Mouse (Mus musculus) kidney, adult 9 months (tissue): ENCODE measurements at regions not wholly inside any gene's neighbourhood (a gene's known extent, or its start where the extent isn't known, plus 50 kb on each side); places are given as distances from the start of the nearest gene placed in this dataset.
A peak's percentile ranks its signal among the peaks of the same experiment; 100 is the strongest.

Experiments
- DNase-seq: peaks from one replicate; pipeline ENCODE4 v3.0.0; 2022

DNA sequence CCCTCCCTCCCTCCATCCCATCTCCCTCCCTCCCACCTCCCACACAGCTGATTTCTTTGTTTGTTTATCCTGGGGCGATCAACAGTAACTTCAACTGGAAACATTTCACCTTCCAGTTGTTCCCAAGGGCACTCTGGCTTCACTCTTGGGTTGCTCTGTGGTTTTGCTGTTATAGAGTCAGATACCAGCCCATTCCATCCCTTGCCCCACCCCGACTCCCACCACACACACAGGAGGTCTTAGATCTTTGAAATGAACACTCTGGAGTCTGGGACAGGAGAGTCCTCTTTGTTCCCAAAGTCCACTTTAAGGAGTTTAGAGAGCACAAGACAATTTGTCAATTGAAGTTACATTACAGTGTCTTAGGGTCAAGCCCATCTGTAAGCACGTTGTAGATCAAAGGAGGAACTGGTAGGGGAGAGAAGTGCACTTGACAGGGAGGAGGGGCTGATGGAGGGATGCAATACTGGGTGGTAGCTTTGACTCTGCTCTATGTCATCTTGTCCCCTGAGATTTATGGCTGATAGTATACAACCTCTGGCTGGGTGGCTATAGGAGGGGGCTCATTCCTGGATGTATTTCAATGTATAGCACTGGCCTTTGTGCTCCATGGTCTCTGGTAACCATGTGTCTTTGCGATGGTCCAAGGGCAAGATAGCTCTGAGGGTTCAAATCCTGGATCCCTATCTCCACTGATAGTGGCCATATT is 313.9 kb downstream of the Glrx3 start:
- DNase-seq = no peak

DNA sequence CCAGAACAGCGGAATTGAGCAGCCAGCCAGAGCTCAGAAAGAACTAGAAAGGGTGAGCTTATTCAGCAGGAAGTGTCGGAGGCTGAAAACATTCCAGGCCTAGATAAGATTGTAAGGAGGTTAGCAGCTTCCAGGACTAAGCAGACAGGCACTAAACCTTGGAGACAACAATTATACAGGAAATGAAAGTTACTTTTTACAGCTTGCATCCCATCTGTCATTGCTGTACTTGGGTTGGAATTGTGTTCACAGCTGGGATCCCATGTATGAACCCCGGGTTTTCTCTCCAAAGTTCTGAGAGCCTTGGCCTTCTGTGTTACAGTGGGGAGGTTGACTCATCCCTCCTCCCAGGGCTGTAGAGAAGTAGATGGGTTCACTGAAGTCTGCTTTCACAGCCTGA is 328.5 kb downstream of the Glrx3 start:
- no peak for DNase-seq

DNA sequence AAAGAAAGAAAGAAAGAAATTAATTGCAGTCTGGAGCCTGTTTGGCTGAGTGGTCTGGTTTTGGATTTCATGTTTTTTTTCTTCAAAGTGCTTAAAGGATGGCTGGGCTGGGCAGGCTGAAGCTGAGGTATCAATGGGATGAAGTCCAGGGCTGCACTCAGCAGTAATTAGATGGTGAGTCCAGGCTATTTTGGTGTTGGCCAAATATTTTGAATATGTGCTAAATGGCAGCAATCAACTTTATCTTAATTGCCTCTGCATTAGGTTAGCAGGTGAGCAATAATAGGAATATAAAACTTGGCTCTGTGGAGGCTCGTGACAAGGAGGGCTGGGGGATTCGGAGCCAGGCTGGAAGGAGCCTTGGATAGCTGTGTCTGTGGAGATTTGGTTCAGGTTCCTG is 329.3 kb downstream of the Glrx3 start:
- no peak for DNase-seq

DNA sequence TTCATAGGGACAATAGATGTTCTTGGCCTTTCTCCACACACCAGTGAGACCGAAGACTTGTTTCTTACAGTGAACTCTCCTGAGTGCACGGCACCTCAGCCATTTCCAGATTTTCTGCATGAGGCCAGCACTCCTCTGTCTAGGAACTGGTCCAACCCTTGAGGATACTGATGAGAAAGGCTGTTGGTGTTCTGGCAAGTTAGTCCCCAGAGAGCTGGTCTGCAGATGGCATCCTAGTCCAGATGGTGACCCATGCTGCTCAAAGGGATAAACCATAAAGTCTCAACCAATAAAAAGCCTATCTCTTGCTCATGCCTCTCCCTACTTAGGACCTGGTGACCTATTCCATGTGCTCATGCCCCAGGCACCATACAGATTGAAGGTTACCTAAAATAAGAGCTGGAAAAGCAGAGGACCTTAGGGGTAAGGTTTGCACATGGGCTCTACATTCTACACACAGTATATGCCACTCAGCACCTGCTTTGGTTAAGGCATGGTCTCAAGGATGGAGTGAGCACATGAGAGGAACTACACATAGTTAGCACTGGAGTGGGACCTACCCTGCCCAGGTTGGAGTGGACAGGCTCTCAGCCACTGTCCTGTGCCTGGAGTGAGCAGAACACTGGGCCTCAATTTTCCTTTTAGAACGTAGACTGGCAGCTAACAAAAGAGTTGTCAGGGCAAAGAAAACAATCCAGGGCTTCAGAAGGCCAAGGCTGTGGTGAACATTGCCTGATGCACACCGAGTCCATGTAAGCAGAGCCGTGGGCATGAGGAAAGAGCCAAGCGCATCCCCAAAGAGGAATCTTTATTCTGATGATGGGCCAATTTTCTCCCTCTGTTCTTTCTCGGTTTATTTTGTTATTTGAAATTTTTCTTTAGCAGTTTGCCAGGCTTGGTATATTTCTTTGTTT is 335.9 kb downstream of the Glrx3 start:
- DNase-seq = no peak

GRCm38 (mm10) chr7:137773965-137774310 is 336.5 kb downstream of the Glrx3 start:
- DNase-seq = no peak

DNA sequence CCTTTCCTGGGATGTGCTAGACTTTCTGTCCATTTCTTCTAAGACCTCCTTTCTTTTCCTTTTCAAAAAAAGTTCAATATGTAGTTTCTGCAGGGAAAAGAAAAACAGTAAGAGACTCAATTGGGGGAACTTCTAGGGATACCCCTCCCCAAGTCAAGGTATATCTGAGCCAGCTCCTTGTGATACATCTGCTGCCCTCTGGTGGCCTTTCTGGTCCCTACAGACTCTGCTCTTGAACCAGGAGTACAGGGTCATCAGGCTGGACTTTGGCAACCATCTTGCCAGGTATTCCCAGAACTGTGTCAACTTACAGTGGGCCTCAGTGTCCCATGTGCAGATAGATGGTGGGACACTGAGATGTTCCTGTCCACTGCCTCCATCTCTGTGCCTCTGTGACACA is 346.5 kb downstream of the Glrx3 start:
- DNase-seq = peak; percentile 43

GRCm38 (mm10) chr7:137805361-137805760 is 367.9 kb downstream of the Glrx3 start:
- no peak for DNase-seq

- no peak for DNase-seq
Measured at GRCm38 (mm10) chr7:137812839-137813238, 375.4 kb downstream of the Glrx3 start.

GRCm38 (mm10) chr7:137840520-137840919 is 403.1 kb downstream of the Glrx3 start:
- no peak for DNase-seq

DNA sequence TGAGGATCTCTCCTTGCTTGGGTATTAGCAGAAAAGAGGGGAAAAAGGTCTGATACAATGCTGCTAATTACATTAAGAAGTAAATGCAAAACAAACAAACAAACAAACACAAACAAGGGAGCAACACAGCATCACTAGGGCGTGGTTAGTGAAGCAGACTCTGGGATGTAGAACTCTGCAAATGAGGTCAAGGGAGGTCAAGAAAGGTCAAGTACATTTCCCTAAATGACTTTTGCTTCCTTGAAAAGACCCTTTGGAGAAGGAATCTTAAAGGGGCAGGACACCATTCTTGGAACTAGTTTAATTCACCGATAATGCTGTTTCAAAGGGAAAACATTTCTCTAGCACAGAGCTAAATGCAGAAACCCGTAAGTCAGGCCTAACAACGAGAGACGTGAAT is 403.6 kb downstream of the Glrx3 start:
- DNase-seq = no peak

DNA sequence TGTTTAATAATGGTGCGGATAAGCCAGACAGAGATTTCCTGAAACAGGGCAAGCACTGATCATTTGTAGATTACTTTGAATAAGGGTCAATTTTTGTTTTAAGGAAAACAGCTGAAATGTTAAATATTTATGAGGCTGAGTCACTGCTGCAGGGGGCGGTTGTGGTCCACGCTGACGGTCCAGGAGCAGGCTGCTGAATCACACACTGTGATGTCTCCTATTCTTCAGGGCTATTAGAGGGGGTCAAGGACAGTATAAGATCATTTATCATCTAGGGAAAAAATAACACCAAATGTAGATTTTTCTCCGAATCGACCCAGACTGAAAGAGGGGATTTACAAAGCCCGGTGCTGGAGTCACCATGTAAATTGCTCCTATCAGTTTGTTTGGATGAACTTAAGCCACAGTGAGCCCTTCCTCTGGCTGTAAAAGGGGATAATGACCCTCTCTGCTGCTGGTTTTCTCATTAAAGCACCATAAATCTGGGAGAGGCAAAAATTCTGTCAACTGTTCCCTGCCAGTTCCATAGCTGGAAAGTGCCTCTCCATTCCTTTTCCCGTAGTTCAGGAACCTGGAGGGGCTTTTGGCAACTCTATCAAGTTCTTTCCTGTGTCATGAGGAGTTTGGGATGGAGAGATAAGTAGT is 404.2 kb downstream of the Glrx3 start:
- DNase-seq = no peak

DNA sequence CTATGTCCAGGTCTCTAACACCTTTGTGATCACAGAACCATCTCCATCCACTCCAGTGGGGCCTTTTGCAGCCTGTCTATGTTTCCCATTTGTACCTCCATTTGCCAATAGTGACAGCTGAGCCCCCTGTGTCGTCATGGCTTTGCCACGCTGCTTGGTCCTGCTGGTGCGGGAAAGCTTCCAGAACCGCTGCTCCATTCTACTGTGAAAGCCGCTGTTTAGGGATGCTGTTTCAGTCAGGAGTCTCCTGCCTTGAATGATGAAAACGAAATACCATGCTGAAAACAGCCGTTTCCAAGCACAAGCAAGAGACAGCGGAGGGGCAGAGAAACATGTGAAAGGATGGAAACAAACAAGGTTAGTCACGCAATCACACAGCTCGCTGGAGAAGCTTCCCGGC is 410.4 kb downstream of the Glrx3 start:
- no peak for DNase-seq

DNA sequence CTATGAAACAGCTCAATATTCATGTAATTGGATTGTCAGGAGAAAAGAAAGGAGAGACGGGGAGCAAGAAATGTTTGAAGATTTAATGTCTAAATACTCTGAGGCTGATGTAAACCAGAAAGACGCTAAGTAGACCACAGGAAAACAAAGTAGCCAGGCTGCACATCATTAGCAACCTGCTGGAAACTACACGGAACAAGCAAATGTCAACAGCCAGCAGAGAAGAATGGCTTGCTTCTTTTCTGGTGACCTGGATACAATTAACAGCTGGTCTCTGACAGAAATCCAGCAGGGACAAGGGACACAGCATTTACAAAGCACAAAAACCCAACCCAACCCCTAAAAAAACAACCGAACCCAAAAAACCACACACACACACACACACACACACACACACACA is 413.6 kb downstream of the Glrx3 start:
- no peak for DNase-seq

DNA sequence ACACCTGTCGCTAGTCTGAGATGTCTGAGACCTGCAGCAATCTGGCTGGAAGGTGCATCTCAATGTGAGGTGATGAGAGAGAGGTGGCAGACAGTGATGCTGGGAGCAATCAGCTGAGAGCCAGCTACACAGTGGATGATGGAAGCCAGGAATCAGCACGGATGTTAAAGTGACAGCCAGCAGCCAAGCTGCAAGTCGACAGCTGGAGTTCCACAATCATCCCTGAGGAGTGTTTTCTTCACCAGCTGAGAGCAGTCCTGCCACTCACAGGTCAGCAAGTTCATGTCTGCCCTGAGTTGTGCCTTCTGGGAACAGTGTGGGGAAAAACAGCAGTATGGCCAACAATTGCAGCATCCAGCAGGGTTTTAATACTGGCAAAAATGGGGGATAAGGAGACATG is 422.3 kb downstream of the Glrx3 start:
- no peak for DNase-seq

DNA sequence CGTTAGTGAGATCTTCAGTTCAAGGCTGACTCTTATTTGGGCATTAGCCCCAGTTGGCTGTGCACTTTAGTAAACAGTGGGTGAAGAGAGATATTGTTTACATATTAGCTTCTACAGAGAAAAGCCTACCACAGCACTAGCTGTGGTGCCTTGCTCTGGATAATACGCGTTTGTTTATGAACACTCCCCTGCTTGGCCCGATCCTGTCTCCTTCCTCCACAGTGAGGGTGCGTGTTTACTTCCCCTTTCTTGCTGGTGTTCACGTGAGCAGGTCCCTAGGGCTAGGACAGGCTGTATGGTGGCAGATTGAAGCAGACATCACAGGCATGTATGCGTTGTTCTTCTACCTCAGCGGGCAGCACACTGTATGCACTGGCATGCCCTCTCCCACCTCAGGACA is 423.1 kb downstream of the Glrx3 start:
- DNase-seq = no peak

- no peak for DNase-seq
Measured at GRCm38 (mm10) chr7:137864912-137865311, 427.5 kb downstream of the Glrx3 start.

- no peak for DNase-seq
Measured at GRCm38 (mm10) chr7:137865457-137865856, 428.0 kb downstream of the Glrx3 start.

DNA sequence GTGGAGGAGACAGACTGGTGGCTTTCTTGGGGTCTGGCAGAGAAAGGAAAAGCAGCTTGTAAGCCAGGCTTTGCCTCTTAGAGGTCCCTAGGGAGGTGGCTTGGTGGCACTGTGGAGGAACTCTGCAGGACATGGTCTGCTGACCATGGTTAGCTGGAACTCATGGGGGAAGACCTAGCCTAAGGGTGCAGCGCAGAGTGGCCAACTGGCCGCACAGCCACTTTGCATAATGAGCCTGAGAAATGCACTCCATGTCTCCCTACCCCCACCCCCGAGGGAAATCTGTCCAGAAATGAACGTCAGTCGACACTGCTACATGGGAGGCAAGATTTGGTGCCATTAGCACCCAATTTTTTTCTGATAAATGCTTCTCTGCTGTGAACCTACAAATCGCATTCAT is 429.5 kb downstream of the Glrx3 start:
- peak; percentile 38 for DNase-seq

DNA sequence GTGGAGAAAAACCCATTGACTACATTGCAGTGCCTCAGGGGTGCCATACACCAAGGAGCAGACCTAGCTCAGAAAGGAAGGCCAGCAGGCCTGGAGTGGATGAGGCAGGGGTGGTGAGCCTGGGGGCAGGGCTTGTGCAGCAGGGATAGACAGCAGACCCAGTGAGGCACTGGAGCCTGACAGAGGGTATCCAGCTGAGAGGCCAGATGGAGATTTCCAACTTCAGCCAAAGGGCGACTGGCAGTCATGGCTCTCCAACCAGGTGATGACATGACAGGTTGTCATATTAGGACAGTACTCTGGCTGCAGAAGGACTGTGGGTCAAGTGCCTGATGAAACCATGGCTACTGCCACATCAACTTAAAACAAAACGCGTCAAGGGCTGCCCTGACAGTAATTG is 431.1 kb downstream of the Glrx3 start:
- DNase-seq = no peak

DNA sequence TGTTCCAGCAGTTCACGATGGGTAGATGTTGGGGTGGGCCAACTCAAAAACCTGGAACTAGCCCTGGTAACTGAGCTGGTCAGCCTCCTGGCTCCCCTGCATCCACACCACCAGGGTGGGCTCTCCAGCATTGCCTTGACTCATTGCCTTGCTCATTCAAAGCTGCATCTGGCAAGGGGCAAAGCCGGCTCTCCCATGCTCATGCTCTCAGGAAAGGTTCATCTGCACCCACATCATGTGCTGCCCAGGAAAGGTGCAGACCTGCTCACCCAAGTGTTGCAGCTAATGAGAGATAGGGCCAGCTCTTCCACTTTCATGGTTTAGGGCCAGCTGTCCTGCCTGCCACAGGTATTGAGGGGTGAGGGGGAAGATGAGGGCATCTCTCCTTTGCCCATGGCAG is 437.9 kb downstream of the Glrx3 start:
- DNase-seq = no peak

- no peak for DNase-seq
Measured at GRCm38 (mm10) chr7:137879296-137879695, 441.9 kb downstream of the Glrx3 start.

DNA sequence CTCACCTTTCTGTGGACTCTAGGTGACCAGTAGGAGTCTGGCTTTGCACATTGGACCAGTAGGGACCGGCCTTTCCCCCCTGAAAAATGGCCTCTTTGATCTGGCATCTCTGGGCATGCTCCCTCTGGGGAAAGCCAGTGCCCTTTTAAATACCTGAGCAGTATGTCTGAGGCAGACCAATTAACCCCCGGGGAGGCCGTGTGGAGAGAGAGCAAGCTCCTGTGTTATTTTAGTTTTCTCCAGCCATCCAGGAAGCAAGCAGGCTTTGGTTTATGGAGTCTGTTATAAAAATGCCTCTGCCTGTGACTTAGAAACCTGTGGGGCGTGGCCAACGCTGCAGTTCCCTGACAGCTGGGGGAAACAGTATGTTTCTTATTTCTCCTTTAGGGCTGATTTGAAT is 445.5 kb downstream of the Glrx3 start:
- DNase-seq = peak; percentile 24

DNA sequence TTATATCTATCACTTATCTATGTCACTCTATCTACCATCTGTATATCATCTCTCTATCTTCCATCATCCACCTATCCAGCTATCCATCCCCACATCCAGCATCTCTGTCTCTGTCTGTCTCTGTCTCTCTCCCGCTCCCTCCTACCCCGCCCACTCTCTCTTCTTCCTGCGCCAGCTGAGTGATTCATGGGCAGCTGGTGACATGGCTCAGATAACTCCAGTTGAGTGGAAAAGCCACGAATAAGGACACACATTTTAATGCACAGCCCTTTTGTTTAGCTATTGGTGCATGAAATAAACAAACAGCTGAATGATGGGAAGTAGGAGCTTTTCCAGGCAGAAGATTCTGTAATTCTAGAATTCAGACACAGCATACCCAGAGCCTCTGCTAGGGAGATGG is 446.3 kb downstream of the Glrx3 start:
- no peak for DNase-seq

DNA sequence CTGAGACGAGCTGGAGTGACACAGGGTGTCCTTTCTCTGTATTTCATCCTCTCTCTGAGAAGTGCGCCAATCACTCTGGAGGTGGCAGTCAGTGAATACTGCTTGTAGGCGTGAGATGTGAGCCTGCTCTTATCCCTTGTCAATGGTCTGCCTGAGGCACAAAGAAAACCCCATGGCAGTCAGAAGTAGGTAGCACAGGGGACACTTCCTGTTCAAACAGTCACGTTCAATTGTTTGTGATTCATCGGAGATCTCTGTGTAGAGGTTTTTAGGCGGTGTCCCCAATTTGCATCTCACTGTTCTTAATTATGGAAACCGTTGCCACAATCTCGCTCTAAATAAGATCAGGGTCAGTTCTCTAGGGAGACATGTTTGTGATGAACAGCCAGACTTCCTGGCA is 447.7 kb downstream of the Glrx3 start:
- no peak for DNase-seq
